Mouse (Mus musculus): ENCODE results near the gene Tm9sf3. TPM values are rescaled to one million over a fixed set of nuclear protein-coding genes. Genes with fewer than 3 reads are reported as not detected.
A peak's percentile ranks its signal among the peaks of the same experiment; 100 is the strongest.
"Not testable (repeated sequence)": the region's sequence is repeated elsewhere in the genome, so short reads cannot be mapped to it uniquely, and the experiment has no call there.

Gene Tm9sf3
- total RNA-seq (2021): 10 to 100 TPM; 62.1 to 62.8 TPM
- long read RNA-seq, experiment 1, transcript Tm9sf3-202 (15 exons, 3,170 nt): major isoform, 58 of 80 reads
- long read RNA-seq, experiment 1, partial matches to known transcripts: 2 of 80 reads
- long read RNA-seq, experiment 1, other reads (novel, unspliced or antisense): 20 of 80 reads
- long read RNA-seq, experiment 2, transcript Tm9sf3-202 (15 exons, 3,170 nt): major isoform, 134 of 151 reads
- long read RNA-seq, experiment 2, partial matches to known transcripts: 2 of 151 reads
- long read RNA-seq, experiment 2, other reads (novel, unspliced or antisense): 15 of 151 reads

- peak; percentile 89 for DNase-seq
Observed at GRCm38 (mm10) chr19:41263630-41264295, at the start of gene Tm9sf3. Tm9sf3 (minus strand) TSS chr19:41263997.

- not testable (repeated sequence) for DNase-seq
Observed at GRCm38 (mm10) chr19:41312587-41312986, 48.8 kb upstream of the Tm9sf3 start.

- no peak for DNase-seq
Observed at GRCm38 (mm10) chr19:41312027-41312426, 48.2 kb upstream of the Tm9sf3 start.

GRCm38 (mm10) chr19:41310971-41311703 lies 47.3 kb upstream of the Tm9sf3 start:
- no peak for DNase-seq

DNA sequence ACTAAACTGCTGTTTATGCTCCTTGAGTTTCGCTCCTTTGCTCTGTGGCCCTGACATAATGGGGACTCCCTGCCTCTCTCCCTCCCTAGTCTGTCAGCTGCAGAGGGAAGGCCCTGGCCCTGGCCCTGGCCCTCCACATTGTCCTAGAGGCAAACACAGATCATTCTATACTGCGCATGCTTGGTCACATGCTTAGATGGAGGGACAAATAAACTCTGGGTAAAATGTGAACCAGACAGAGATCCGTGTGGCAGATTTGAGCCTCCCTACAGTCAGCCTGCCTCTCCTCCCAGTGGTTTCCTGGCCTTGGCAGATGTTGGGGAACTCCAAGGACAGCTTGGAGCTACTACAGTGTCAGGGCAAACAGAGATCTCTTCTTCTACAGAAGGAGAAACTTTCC lies 40.1 kb upstream of the Tm9sf3 start:
- DNase-seq: no peak

- DNase-seq: no peak
Observed at GRCm38 (mm10) chr19:41303433-41303832, 39.6 kb upstream of the Tm9sf3 start.

DNA sequence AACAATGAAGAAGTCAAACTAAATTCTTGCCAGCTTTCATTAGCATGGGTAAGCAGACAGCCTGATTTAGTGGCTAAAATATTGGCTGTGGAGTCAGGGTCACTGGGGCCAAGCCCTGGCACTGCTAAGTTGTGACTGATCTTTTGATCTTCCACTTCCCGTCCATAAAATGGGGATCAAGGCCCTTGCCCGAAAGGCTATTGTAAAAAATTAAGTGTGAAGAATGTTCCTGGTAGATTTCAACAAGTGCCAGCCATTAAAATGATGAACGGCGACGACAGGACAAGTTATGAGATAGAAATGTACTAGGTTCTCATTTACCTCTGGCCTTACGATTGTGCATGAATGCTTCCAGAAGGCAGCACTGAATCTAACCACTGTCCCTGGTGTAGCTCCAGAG lies 38.1 kb upstream of the Tm9sf3 start:
- no peak for DNase-seq

- DNase-seq: no peak
Observed at GRCm38 (mm10) chr19:41299446-41299845, 35.6 kb upstream of the Tm9sf3 start.

GRCm38 (mm10) chr19:41290952-41291619 lies 27.3 kb upstream of the Tm9sf3 start:
- DNase-seq: no peak

DNA sequence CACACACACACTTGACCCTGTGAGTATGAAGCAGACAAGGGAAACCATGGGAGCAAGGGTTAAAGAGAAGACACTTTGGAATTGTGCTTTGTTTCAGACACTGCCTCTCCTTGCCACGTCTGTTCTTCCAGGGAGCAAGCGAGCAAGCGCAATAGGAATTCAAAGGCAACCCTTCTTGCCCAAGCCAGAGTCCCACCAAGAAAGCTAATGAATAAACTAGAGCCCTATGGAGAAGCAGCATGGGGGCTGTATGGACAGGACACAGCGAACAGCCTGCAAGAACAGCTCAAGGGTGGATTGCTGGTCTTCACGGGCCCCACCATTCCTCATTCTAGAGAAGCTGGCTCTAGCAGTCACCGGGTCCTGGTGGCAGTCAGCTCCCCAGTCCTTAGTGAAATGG lies 24.8 kb upstream of the Tm9sf3 start:
- DNase-seq: no peak

DNA sequence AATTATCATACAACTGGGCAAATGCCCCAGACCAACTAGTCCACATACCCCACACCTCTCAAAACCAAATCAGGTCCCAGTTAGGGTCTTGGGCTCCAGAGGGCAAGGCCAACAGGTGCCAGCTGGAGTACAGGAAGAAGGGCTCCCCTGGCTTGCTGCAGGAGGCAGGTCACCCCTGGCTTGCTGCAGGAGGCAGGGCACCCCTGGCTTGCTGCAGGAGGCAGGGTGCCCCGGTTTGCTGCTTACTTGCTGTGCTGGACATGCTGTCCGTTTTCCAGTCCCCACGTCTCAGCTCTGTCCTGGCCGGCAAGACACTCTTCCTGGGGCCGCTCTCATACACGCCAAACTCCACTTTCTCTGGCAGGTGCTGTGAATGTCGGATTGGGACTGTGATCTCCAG lies 23.4 kb upstream of the Tm9sf3 start:
- DNase-seq: no peak

DNA sequence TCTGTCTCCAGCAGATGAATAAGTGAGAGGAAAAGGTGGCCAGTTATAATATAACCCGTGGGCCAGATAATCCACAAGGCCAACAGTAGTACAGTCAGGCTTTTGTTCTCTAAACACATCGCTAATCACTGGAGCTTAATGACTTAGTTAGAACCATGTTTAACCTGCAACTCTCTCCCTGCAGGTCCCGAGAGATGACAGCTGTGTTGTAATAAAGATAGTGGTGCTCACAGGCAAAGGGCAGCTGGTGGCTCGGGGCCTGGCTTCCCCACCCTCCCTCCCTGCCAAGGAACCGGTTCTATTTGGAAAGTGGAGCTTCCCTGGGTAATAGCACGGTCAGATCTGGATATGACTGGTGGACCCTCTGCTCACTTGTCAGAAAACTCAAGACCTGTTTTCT lies 20.7 kb upstream of the Tm9sf3 start:
- no peak for DNase-seq

- no peak for DNase-seq
Observed at GRCm38 (mm10) chr19:41282718-41283117, 18.9 kb upstream of the Tm9sf3 start.

DNA sequence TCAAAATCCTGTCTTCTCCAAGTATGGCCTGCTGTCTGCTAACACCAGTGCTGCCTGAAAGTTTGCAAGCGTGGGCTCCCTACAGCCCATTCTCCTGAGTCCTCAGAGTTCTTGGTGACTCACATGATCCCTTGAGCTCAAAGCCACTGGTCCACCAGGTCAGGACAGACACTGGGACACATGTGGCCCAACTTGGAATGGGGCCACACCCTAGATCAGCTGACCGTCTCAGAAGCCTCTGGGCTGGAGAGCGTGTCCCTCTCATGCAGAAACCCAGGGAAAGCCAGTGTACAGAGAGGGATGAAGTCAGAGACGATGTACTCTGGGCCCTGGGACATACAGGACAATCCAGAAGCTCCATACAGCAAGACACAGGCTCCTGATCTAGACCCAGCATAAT lies 18.4 kb upstream of the Tm9sf3 start:
- DNase-seq: no peak

DNA sequence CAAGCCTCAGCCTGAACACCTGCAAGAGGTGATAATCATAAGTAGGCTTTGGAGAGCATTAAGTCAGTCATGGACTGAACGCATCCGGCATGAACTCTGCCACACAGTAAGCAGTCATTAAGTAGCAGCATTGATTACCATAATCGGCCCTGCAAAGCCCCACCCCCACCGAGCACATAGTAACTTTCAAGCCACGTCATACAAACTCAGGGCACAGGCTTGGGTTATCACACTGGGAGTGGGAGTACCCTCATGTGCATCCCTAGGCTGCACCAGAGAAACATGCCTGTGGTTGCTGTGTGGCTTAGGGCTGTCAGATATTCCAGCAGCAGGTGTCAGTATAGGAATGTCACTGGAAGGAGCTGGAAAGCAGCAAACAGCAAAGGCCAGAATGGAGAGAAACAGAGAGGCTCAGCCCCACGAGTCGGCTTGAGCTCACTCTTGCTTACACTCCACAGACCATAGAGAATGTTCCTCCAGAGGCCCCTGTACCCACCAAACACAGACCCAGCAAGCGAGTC lies 16.0 kb upstream of the Tm9sf3 start:
- no peak for DNase-seq

- DNase-seq: no peak
Observed at GRCm38 (mm10) chr19:41278606-41279005, 14.8 kb upstream of the Tm9sf3 start.

DNA sequence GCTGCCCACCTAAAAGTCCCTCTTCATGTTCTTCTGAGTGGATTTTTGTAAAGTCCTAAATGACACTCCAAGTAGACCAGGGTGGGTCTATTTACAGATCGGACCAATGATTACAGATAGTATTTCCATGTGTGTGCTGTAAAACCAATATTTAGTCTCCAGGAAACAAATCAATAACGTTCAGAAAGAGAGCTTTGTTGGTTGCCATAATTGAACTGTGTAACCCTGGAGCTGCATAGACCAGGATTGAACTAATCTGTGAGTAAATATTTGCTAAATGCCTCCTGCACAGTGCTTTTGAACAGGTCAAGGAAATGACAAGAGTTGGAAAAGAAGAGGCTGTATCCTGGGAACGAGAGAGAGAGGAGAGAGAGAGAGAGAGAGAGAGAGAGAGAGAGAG lies 11.8 kb upstream of the Tm9sf3 start:
- DNase-seq: no peak

GRCm38 (mm10) chr19:41270906-41271305 lies 7.1 kb upstream of the Tm9sf3 start:
- DNase-seq: no peak

DNA sequence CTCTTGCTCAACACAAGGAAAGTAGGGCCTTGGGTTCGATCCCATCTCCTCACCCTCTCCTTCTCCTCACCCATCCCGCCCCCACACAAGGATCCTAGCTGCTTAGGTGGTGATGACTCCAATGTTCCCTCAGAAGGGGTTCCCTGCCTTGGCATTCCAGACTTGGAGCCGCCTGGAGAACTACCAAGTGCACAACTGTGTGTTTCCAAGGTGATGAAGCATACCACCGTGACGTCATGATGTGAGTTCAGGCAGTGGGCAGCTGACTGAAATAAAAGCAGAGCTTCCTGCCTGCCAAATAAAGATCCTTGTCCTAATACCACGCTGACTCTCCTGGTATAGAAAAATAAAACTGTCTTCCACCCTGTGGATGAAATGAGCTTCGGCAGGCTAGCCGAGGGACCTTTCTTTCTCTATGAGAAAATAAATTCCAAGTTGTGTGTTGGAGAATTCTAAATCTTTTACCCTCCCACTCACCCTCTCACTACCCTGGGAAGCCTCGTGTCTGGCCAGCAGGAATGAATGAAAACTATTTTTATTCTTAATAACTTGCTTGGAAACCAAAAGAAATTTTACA lies 6.4 kb upstream of the Tm9sf3 start:
- no peak for DNase-seq

- no peak for DNase-seq
Observed at GRCm38 (mm10) chr19:41266251-41266901, 2.6 kb upstream of the Tm9sf3 start.

GRCm38 (mm10) chr19:41264331-41264799 lies 568 bp upstream of the Tm9sf3 start:
- DNase-seq: no peak
